8 mouse cellular contexts compared by ENCODE assay signal in genomic region chr3:79566716-79567691, GRCm38 (mm10). TPM values are rescaled to one million over a fixed set of nuclear protein-coding genes. Genes with fewer than 3 reads are reported as not detected.
DNase-seq lines count a peak whose midpoint lies in the region; ATAC-seq and TF ChIP-seq lines count a peak whose summit lies in the region.

No protein-coding gene starts in this region.

- H3K27ac ChIP-seq in forebrain, embryonic 15.5 days (replicated peaks): peak overlapping the region; percentile 82
- H3K27ac ChIP-seq in intestine, postnatal 0 days (ENCODE audit: low read depth, low read length): peak overlapping the region; percentile 73
- H3K27ac ChIP-seq in stomach, embryonic 15.5 days: peak overlapping the region; percentile 80

- peak overlapping the region; percentile 83 for H3K9ac ChIP-seq in forebrain, embryonic 15.5 days (replicated peaks)
- peak overlapping the region; percentile 73 for H3K9ac ChIP-seq in intestine, postnatal 0 days (ENCODE audit: low read depth, low read length)
- peak overlapping the region; percentile 76 for H3K9ac ChIP-seq in stomach, embryonic 15.5 days

- H3K9me3 ChIP-seq in forebrain, embryonic 15.5 days: no peaks in the 10 kb centered on the region
- no peaks in the 10 kb centered on the region for H3K9me3 ChIP-seq in intestine, postnatal 0 days (ENCODE audit: control insufficient read depth)
- H3K9me3 ChIP-seq in stomach, embryonic 15.5 days: no peaks in the 10 kb centered on the region

- peak; percentile 34 to 38 for DNase-seq in adrenal gland, adult 18-20 months (ENCODE audit: low spot score in 2 of 2)
- DNase-seq in adrenal gland, postnatal 25 days: no peak
- DNase-seq in urinary bladder, postnatal 14 days (ENCODE audit: low spot score): peak; percentile 15
- DNase-seq in urinary bladder, postnatal 10 days (ENCODE audit: low spot score): no peak

- TF ChIP-seq CTCF in intestine, postnatal 0 days (IDR thresholded peaks at IDR 0.05; ENCODE audit: low read depth): no peak

- no peaks in the 10 kb centered on the region for H3K27me3 ChIP-seq in forebrain, embryonic 15.5 days
- H3K27me3 ChIP-seq in intestine, postnatal 0 days (replicated peaks; ENCODE audit: control insufficient read depth, insufficient read depth, low read length): no peaks in the 10 kb centered on the region
- no peaks in the 10 kb centered on the region for H3K27me3 ChIP-seq in stomach, embryonic 15.5 days (replicated peaks)

- ATAC-seq in forebrain, embryonic 15.5 days (replicated peaks): peak; percentile 51
- no peak; the same call in 1 of the 2 replicates for ATAC-seq in intestine, postnatal 0 days
- peak; percentile 5; the same call in 1 of the 2 replicates for ATAC-seq in megakaryocyte progenitor cell, adult 5-6 weeks (replicated peaks; ENCODE audit: poor library complexity)
- peak; percentile 38 for ATAC-seq in stomach, embryonic 15.5 days (ENCODE audit: insufficient read depth, low FRiP score, low read depth)

- H3K36me3 ChIP-seq in forebrain, embryonic 15.5 days: no peaks in the 10 kb centered on the region
- no peaks in the 10 kb centered on the region for H3K36me3 ChIP-seq in intestine, postnatal 0 days (ENCODE audit: control insufficient read depth, insufficient read depth)
- H3K36me3 ChIP-seq in stomach, embryonic 15.5 days: no peaks in the 10 kb centered on the region

- peak overlapping the region; percentile 93 for H3K4me3 ChIP-seq in forebrain, embryonic 15.5 days
- peak overlapping the region; percentile 82 for H3K4me3 ChIP-seq in intestine, postnatal 0 days (ENCODE audit: low read depth, low read length)
- H3K4me3 ChIP-seq in stomach, embryonic 15.5 days (replicated peaks): peak overlapping the region; percentile 83

- H3K4me2 ChIP-seq in forebrain, embryonic 15.5 days (replicated peaks): peak overlapping the region; percentile 93
- peak overlapping the region; percentile 95 for H3K4me2 ChIP-seq in intestine, postnatal 0 days (replicated peaks; ENCODE audit: low read depth)
- H3K4me2 ChIP-seq in stomach, embryonic 15.5 days: peak overlapping the region; percentile 81

- peaks cover 23% of the 10 kb centered on the region for H3K4me1 ChIP-seq in forebrain, embryonic 15.5 days
- no peaks in the 10 kb centered on the region for H3K4me1 ChIP-seq in intestine, postnatal 0 days (replicated peaks; ENCODE audit: control insufficient read depth, insufficient read depth, low read length)
- H3K4me1 ChIP-seq in stomach, embryonic 15.5 days: peaks cover 6% of the 10 kb centered on the region; the same call in 1 of the 2 replicates

- 1% methylated on average over 60 of the region's 60 CpGs for WGBS in forebrain, embryonic 15.5 days
- 2% methylated on average over 55 of the region's 60 CpGs for whole genome bisulfite sequencing in intestine, postnatal 0 days
- WGBS in stomach, embryonic 15.5 days: 3% methylated on average over 59 of the region's 60 CpGs

RNA-seq across cellular contexts. Expression of gene Fnip2, which starts 0.6 kb away (rescaled TPM):
- 10 to 100 TPM in 1 of 2 experiments, 1 to 10 TPM in 1; 8.4 to 12.7 TPM for total RNA-seq in adrenal gland, adult 18-20 months (2021)
- 7.7 and 8.6 TPM in 2 replicates for total RNA-seq in adrenal gland, postnatal 25 days (2021)
- polyA plus RNA-seq in forebrain, embryonic 15.5 days (2015; fragmentation: Nextera tagmentation; extraction: Ambion mirVana): 5.3 and 7.3 TPM in 2 replicates
- polyA plus RNA-seq in intestine, postnatal 0 days (2015; fragmentation: Nextera tagmentation; extraction: Ambion mirVana): 3.3 and 3.4 TPM in 2 replicates
- 8.0 and 11.2 TPM in 2 replicates for total RNA-seq in megakaryocyte progenitor cell, adult 5-6 weeks (2015)
- total RNA-seq in megakaryocyte progenitor cell, adult 5-6 weeks (2017): 7.1 and 7.8 TPM in 2 replicates
- 5.4 and 5.8 TPM in 2 replicates for polyA plus RNA-seq in stomach, embryonic 15.5 days (2015; fragmentation: Nextera tagmentation; extraction: Ambion mirVana)

RNA-seq across cellular contexts. Expression of gene Ppid, which starts 24.1 kb away (rescaled TPM):
- total RNA-seq in adrenal gland, adult 18-20 months (2021): 10 to 100 TPM; 61.4 to 63.0 TPM
- 55.7 and 62.3 TPM in 2 replicates for total RNA-seq in adrenal gland, postnatal 25 days (2021)
- polyA plus RNA-seq in forebrain, embryonic 15.5 days (2015; fragmentation: Nextera tagmentation; extraction: Ambion mirVana): 150 and 163 TPM in 2 replicates
- polyA plus RNA-seq in intestine, postnatal 0 days (2015; fragmentation: Nextera tagmentation; extraction: Ambion mirVana): 28.7 and 30.7 TPM in 2 replicates
- total RNA-seq in megakaryocyte progenitor cell, adult 5-6 weeks (2015): 216 and 234 TPM in 2 replicates
- 271 and 360 TPM in 2 replicates for total RNA-seq in megakaryocyte progenitor cell, adult 5-6 weeks (2017)
- polyA plus RNA-seq in stomach, embryonic 15.5 days (2015; fragmentation: Nextera tagmentation; extraction: Ambion mirVana): 144 and 163 TPM in 2 replicates

Comparison
In these comparisons a context has a peak if more than half of its experiments do, and no peak if none do; other contexts are left out.
1. DNase-seq: peak in adrenal gland, adult 18-20 months (2 of 2) and urinary bladder, postnatal 14 days (single experiment); none in adrenal gland, postnatal 25 days (single experiment) and urinary bladder, postnatal 10 days (single experiment).
2. Peak in every context shown above with its lines, with median percentiles within 50 percentile points of each other: H3K27ac ChIP-seq, H3K4me2 ChIP-seq, H3K4me3 ChIP-seq and H3K9ac ChIP-seq.